Mouse (Mus musculus) urinary bladder, postnatal 36 days (tissue): ENCODE data around the gene Hsd17b13.
A peak's percentile ranks its signal among the peaks of the same experiment; 100 is the strongest.

Source experiments
- DNase-seq, 2 experiments: peaks; one replicate each; pipeline ENCODE4 v3.0.0; 2022; ENCODE audit warnings: low spot score in 2 of 2, mixed read lengths in 1 of 2

Hsd17b13 gene

DNA sequence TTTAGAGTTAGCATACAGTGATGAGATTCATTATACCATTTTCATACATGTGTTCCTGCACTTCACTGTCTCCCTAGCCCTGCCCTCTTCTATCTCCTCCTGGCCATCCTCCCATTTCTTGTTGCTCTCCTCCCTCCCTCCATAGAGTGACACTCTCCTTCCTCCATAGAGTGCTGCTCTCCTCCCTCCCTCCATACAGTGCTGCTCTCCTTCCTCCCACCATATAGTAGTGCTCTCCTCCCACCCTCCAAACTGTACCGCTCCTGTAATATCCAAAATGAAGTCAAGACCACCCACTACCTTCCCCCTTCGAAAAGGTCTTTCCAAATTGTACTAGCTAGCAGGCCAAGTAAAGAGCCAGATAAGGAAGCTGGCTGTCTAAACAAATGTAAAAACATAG lies 53.5 kb downstream of the Hsd17b13 start:
- no peak for DNase-seq

DNA sequence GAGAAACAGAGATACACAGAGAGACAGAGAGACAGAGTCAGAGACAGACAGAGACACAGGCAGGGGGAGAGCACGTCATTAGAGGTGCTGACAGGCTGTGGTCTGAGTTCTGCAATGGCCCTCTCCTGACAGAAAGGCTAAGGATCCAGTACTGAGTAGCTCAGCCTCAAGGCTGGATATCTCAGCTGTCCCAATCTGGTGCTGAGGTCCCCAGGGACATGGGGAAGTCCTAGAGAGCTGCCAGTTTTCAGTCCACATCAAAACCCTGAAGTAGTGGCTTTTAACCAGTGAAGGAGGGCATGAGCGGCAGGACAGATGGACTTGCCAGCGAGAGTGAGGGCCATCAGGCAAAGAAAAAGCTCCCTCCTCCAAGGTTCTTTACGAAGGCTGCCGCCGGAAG lies 54.1 kb downstream of the Hsd17b13 start:
- peak in 1 of 2 experiments; percentile 7 for DNase-seq

DNA sequence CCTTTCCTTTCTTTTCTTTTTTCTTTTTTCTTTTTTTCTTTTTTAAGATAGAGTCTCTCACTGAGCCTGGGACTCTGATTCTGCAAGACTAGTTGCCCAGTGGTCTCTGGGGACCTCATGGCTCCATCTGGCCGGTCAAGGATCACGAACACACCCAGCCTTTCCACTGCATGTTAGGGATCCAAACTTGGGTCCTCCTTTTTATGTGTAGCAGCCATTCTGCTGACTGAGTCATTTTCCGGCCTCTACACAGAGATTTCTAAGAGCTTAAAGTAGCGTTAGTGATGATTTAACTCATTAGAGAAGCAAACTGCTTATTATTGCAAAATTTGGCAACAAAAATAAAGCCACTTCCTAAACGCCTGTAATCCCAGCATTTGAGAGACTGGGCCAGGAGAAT lies 54.8 kb downstream of the Hsd17b13 start:
- DNase-seq = peak in 1 of 2 experiments; percentile 33

DNA sequence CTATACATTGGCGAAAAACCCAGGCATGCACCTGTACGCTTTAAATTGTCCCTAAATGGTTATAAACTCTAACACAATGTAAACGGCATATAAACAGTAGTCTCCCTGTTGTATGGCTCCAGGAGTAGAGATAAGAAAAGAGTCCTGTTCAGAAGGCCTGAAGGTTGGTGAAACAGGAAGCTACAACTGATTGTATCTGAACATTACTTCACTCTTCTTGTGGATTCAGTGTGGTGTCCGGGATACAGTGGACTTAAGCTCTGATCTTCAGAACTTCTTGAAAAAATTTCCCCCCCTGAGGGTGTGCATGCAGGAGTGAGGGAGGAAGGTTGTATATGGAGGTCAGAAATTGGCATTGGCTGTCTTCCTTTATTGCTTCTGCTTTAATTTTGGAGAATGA lies 57.7 kb downstream of the Hsd17b13 start:
- DNase-seq = no peak

DNA sequence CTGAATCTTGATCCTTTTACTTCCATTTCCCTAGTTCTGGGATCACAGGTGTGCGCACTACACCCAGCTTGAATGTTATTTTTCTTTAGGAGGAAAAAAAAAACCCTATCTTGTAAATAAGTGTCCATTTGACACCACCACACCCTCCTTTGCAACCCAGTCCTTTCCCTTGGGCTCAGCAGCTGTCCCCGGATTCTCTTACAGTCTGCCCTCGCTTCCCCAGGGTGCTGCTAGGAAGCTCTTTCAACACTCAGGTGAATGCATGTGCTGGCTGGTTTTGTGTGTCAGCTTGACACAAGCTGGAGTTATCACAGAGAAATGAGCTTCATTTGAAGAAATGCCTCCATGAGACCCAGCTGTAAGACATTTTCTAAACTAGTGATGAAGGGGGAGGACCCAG lies 59.0 kb downstream of the Hsd17b13 start:
- no peak for DNase-seq

DNA sequence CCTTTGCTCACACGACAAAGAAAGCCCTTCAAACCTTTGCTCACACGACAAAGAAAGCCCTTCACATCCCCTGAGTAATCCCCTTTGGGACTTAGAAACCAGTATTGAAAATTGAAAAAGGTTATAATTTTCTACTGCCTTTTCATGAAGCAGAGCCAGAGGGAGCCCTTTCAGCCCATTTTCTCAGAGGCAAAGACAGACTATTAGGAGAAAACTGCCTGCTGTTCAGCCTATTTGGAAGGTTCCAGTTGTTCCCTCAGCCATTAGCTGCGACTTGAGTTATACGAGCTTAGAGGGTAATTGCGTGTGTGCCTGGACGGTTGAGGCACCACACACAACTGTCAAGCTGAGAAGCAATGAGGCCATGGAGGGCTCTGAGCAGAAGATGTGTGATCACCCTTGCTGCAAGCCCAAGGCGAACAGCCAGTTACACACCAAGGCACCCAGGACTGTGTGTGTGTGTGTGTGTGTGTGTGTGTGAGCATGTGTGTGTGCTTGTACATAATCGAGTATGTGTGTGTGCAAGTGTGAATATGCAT lies 59.8 kb downstream of the Hsd17b13 start:
- no peak for DNase-seq

DNA sequence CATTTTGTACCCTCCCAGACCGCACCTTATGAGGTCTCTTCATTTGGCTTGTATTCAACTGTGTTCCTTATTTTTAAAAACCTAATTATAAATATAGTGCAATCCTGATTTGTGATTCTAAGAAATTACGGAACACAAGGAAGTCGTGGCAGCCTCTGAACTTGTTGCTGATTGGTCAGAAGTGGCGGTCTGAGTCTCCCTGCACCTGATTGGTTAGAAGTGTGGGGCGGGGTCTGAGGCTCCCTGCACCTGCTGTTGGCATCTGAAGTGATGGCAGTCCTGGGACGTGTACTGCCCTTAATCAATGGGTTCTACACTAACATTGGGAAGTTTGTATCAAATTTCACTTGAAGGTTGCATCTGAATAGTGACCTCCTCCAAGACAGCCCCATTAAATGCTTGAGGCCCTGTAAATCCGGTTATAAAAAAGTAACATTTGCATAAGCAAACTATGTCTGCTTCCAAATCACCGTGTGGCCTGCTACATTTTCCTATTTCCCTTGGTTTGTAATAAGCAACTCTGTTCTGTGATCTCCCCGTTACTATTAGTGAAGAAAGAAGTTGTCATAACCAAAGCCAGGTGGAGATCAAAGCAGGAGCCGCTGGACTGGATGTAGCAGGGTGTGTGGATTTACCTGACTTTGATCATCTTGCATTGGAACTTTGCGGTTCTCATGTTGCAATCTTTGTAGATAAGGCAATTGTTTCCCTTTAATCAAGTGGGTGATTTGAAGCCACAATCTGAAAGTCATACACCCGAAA lies 60.4 kb downstream of the Hsd17b13 start:
- DNase-seq = no peak

DNA sequence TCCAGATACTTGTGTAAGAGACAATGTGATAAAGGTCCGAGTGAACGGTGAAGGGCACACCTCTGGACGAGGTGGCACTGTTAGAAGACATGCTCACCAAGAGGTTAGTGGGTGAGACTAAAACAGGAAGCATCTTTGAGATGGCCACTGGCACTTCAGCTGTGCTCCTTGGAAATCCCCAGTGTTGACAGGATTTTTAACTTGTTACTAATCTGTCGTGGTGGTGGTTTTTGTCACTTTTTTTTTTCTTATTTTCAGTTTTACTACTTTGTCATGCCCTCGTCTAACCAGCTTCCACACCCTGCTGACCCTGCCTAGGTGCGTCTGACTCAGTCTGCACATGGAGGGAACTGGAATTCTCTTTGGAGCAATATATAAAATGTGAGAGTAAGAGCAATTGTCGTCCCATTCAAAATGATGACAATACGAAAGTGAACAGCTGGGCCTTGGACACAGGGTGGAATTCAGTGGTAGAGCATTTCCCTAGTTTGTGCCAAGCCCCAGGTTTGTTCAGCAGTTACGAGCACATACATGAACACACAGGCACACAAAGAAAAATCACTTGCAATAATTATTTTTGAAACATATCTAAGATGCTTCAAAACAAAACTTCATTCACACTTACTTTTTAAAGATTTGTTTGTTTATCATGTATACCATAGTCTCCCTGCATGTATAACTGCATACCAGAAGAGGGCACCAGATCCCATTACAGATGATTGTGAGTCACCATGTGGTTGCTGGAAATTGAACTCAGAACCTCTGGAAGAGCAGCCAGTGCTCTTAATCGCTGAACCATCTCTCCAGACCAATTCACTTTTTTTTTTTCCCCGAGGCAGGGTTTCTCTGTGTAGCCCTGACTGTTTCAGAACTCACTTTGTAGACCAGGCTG lies 62.6 kb downstream of the Hsd17b13 start:
- DNase-seq = no peak

DNA sequence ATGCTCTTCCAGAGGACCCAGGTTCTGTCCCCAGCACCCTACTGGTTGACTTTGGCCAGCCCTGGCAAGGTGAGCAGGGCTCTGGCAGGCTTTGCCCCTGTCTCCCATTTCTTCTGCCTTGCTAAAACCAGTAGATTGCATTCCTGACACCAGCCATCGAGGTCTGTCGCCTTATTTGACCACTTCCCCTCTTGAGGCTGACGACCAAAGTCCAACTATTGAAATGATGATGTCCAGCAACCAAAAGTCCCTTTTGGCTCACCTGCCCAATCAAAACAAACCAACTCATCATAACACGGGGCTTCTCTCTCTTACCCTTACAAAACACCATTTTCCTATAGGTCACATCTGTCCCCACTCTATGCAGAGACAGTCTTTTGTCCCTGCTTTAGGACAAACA lies 64.1 kb downstream of the Hsd17b13 start:
- no peak for DNase-seq

DNA sequence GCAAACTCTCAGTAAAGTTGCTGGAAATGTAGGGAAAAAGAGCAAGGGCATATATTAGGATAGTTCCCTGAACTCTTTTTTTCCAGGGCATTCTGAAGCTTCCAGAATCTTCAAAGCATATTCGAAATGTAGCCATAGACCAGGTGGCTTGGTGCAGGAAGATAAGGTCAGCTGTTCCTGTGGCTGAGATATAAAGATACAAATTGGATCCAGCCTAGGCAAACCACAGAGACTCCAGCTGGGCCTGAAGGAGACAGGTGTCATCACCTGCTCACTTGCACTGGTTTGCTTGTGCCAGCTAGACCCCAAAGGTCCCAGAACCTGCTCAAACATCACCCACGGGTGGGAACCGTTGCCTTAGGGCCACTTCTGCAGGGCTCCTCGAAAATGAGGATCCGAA lies 65.7 kb downstream of the Hsd17b13 start:
- no peak for DNase-seq

DNA sequence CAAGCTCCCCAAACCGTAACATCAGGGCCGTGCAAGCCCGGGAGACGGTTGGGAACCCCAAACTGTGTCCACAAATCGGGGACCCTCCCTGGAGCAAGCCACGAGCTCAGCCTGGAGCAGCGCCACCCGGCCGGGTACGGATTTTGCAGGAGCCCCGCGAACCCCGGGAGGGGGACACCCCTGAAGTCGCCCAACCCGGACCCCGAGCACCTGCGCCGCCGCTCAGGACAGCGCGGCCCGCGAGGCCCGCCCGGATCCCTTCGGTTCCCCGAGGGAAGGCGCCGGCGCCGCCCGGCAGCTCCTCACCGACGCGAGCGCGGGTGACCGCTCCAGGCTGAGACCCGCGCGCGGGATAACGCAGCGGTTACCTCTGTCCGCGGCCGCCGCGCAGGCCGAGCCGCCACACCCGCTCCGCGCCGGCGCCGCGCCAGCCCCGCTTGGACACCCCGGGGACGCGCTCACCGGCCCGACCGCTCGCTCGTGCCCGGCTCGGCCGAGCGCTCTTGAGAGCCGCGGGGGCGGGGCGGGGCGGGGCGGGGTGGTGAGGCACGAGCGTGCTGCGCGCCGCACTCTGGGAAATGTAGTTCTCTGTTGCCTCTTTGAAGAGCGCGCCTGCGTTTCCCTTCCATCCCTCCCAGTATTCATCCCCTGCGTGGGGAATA lies 66.3 kb downstream of the Hsd17b13 start, which contains the start of gene Klhl8:
Klhl8 (minus strand) TSS at position 512 of the 662 bp plus-strand sequence.
- peak; percentile 77 to 84 for DNase-seq

DNA sequence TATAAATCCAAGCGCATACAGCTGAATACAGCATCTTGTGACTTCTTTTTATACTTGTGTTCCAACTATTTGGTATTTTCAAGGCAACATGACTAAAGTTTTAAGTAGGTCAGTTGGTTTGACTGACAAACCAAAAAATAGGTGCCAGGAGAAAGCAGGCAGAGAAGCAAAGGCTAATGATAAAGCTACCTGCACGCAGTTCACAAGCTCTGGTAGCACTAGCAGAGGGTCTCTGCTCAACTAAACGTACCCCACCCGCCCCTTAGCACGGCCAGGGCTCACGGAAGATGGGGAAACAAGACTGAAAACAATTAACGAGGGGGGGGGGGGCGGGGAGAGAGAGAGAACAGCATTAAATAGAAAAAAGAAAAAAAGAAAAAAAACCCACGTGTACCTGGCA lies 67.1 kb downstream of the Hsd17b13 start:
- no peak for DNase-seq

DNA sequence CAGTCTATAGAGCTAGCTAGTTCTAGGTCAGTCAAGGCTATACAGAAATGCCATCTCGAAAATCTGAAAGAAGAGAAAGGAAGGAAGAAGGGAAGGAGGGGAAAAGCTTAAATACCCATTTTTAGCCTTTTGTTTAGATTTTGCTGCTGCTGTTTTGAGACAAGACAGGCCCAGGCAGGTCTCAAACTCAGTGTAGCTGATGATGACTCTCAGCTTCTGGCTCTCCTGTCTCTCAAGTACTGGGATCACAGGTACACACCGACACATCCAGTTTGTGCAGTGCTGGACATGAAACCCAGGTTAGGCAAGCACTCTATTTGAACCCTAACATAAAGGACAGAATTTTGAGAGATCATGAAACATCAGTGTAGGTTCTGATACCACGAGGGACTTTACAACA lies 67.7 kb downstream of the Hsd17b13 start:
- DNase-seq = no peak

DNA sequence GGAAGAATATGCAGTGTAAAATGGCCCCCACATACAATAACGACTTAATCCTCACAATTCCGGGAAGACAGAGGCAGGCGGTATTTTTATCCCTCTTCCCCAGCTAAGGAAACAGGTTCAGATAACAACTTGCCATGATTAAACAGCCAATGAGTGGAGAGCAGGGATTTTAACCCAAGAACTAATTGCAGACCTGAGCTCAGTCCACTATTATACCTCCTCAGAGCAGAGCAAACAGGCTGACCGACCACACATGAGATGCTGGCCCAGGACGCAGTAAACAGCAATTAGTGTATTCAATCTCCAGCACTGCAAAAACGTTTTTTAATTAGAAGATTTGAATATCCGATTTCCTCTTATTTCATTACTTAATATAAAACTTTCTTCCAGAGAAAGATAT lies 68.4 kb downstream of the Hsd17b13 start:
- no peak for DNase-seq

DNA sequence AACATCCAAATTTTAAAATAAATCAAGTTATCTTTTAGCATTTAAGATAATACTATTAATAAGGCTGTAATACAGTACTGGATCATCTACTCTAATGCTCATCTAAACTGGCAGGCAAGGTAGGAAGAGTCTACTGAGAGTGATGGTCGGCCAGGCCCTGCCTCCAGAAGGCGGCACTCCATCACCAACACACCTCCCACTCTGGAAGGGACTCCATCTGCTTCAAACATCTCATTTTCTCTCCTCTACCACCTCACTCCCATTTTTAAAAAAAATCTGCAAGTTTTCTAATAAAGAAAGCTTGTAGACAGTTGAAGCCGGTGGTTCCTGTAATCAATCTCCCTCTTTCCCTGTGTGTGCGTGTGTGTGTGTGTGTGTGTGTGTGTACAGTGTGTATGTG lies 69.4 kb downstream of the Hsd17b13 start:
- DNase-seq = no peak

DNA sequence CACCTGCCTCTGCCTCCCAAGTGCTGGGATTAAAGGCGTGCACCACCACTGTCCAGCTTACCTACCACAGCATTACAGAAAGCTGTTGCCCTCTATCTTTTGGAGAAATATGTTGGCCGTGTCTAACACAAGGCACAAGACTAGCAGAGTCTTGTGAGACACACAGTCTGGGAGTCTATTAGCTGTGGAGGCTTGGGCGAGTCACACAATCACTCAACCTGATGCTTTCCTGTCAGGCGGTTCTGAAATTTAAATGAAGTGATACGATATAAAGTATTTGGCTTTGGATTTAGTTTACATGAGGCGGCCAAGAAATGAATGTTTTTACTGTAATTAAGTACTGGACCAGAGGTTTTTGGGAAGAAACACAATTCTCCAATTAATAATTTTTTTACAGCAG lies 71.0 kb downstream of the Hsd17b13 start:
- no peak for DNase-seq
